Mouse (Mus musculus) liver, adult 2 months (tissue): ENCODE results near the gene Kptn.

ENCODE experiments used
- CTCF ChIP-seq: fragments of 200-500 bp; IDR thresholded peaks from 2 replicates; pipeline ENCODE4 v1.5.1; 2011; ENCODE audit warnings: low read depth, low read length, control low read depth
- POLR2A ChIP-seq: fragments of 200-500 bp; IDR thresholded peaks from 2 replicates; pipeline ENCODE4 v1.6.1; 2011; ENCODE audit warnings: low read length, control low read depth; ENCODE audit not compliant: insufficient read depth; ENCODE audit errors: extremely low read depth

DNA sequence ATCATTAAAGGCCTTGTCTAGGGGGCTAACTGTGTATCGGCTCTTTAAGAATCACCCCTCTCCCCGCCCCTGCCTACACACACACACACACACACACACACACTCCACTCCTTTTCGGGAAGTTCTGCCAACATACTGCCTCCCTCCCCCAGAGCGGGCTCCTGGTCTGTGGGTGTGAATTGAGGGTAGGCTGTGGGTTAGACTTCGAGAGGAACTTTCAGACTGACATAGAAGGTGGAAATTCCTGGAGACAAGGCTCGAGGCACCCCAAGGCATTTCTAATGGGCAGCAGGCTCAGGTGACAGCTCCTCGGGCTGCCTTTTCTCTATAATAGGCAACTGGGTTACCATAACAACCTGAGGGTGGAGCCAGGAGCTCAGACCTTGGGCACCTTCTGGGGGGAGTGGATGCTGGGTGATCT, 12.5 kb downstream of the Kptn start:
- TF ChIP-seq POLR2A, result no peak
- TF ChIP-seq CTCF, result no peak
